Mouse (Mus musculus) MEL (cell line): ENCODE data around the gene Trpd52l3. TPM values are rescaled to one million over a fixed set of nuclear protein-coding genes. Genes with fewer than 3 reads are reported as not detected.

Source experiments
- DNase-seq: peaks from one replicate; pipeline ENCODE4 v3.0.0; 2011; ENCODE audit warnings: low read depth, low spot score
- H3K27ac ChIP-seq: 2 replicates; pipeline ENCODE4 v1.5.1; 2012; ENCODE audit warnings: low read depth, mild to moderate bottlenecking, control low read depth, low read length, moderate library complexity; ENCODE audit not compliant: control insufficient read depth
- H3K27me3 ChIP-seq, 2 experiments: fragments of 150-350 bp in 1 of 2; sonication (generic) in 1 of 2; 2 replicates each; pipeline ENCODE4 v1.6.1; 2012; ENCODE audit warnings: low read length in 2 of 2, mild to moderate bottlenecking in 2 of 2, improper control_type of control experiment in 1 of 2, moderate library complexity in 1 of 2; ENCODE audit not compliant: insufficient read depth in 2 of 2, control insufficient read depth in 1 of 2
- H3K36me3 ChIP-seq, 2 experiments: 2 replicates each; pipeline ENCODE4 v1.6.1; 2012 to 2014; ENCODE audit warnings: low read length in 2 of 2, improper control_type of control experiment in 1 of 2, inconsistent platforms in 1 of 2, mild to moderate bottlenecking in 1 of 2; ENCODE audit not compliant: insufficient read depth in 2 of 2, control insufficient read depth in 1 of 2
- H3K4me1 ChIP-seq, 2 experiments: fragments of 150-350 bp in 1 of 2; sonication (generic) in 1 of 2; 2 replicates each; pipeline ENCODE4 v1.6.1; 2012; ENCODE audit warnings: low read length in 2 of 2, improper control_type of control experiment in 1 of 2, mild to moderate bottlenecking in 1 of 2; ENCODE audit not compliant: insufficient read depth in 2 of 2, control insufficient read depth in 1 of 2
- H3K4me3 ChIP-seq, 2 experiments: fragments of 150-350 bp in 1 of 2; sonication (generic) in 1 of 2; 2 replicates each; pipeline ENCODE4 v1.5.1; 2012; ENCODE audit warnings: low read depth in 2 of 2, low read length in 2 of 2, mild to moderate bottlenecking in 2 of 2, moderate library complexity in 2 of 2, control low read depth in 1 of 2, improper control_type of control experiment in 1 of 2; ENCODE audit not compliant: control insufficient read depth in 1 of 2, insufficient read depth in 1 of 2
- H3K79me2 ChIP-seq: 2 replicates; pipeline ENCODE4 v1.6.1; 2012; ENCODE audit warnings: mild to moderate bottlenecking, low read length, moderate library complexity; ENCODE audit not compliant: control insufficient read depth, poor library complexity, insufficient read depth
- H3K9ac ChIP-seq: 2 replicates; pipeline ENCODE4 v1.6.1; 2012; ENCODE audit warnings: low read depth, mild to moderate bottlenecking, control low read depth, low read length, moderate library complexity; ENCODE audit not compliant: control insufficient read depth, poor library complexity, severe bottlenecking
- H3K9me3 ChIP-seq: fragments of 150-350 bp; sonication (generic); replicated peaks from 2 replicates; pipeline ENCODE4 v1.6.1; 2012; ENCODE audit warnings: mild to moderate bottlenecking, low read length, improper control_type of control experiment, moderate library complexity; ENCODE audit not compliant: insufficient read depth
- CHD1 ChIP-seq: IDR thresholded peaks from 2 replicates; pipeline ENCODE4 v1.6.1; 2012; ENCODE audit warnings: low read depth, mild to moderate bottlenecking, inconsistent platforms, low read length, improper control_type of control experiment
- CTCF ChIP-seq, 3 experiments: IDR thresholded peaks in 2 of 3; conservative IDR thresholded peaks in 1 of 3; 2 replicates each; pipeline ENCODE4 v1.5.1; 2011 to 2012; ENCODE audit warnings: low read length in 3 of 3, low read depth in 2 of 3, mild to moderate bottlenecking in 2 of 3, improper control_type of control experiment in 1 of 3, inconsistent platforms in 1 of 3, mixed read lengths in 1 of 3, moderate library complexity in 1 of 3; ENCODE audit not compliant: control insufficient read depth in 1 of 3, insufficient read depth in 1 of 3, poor library complexity in 1 of 3, severe bottlenecking in 1 of 3
- E2F4 ChIP-seq: IDR thresholded peaks from 2 replicates; pipeline ENCODE4 v1.6.1; 2011; ENCODE audit warnings: low read depth, low read length, improper control_type of control experiment, borderline replicate concordance
- EP300 ChIP-seq, 2 experiments: IDR thresholded peaks; 2 replicates each; pipeline ENCODE4 v1.6.1; 2011; ENCODE audit warnings: improper control_type of control experiment in 2 of 2, low read length in 2 of 2, low read depth in 1 of 2, mild to moderate bottlenecking in 1 of 2
- ETS1 ChIP-seq: IDR thresholded peaks from 2 replicates; pipeline ENCODE4 v1.6.1; 2012; ENCODE audit warnings: low read depth, mild to moderate bottlenecking, inconsistent platforms, low read length, improper control_type of control experiment, moderate library complexity
- GABPA ChIP-seq: IDR thresholded peaks from 2 replicates; pipeline ENCODE4 v1.6.1; 2012; ENCODE audit warnings: low read depth, mild to moderate bottlenecking, inconsistent platforms, low read length, improper control_type of control experiment, moderate library complexity
- JUND ChIP-seq: IDR thresholded peaks from 2 replicates; pipeline ENCODE4 v1.6.1; 2011; ENCODE audit warnings: low read depth, mild to moderate bottlenecking, improper control_type of control experiment, low read length
- KAT2A ChIP-seq: conservative IDR thresholded peaks from 2 replicates; pipeline ENCODE4 v1.6.1; 2012; ENCODE audit warnings: low read depth, low read length, improper control_type of control experiment, inconsistent platforms
- MAFK ChIP-seq: IDR thresholded peaks from 2 replicates; pipeline ENCODE4 v1.6.1; 2011; ENCODE audit warnings: low read depth, mild to moderate bottlenecking, low read length, improper control_type of control experiment, borderline replicate concordance
- MAX ChIP-seq: IDR thresholded peaks from 2 replicates; pipeline ENCODE4 v1.6.1; 2011; ENCODE audit warnings: low read length, improper control_type of control experiment
- MAZ ChIP-seq: IDR thresholded peaks from 2 replicates; pipeline ENCODE4 v1.6.1; 2012; ENCODE audit warnings: low read depth, mild to moderate bottlenecking, inconsistent platforms, low read length, improper control_type of control experiment
- MEF2A ChIP-seq: IDR thresholded peaks from 2 replicates; pipeline ENCODE4 v1.6.1; 2014; ENCODE audit warnings: low read depth, mild to moderate bottlenecking, inconsistent platforms, low read length, improper control_type of control experiment; ENCODE audit not compliant: poor library complexity, insufficient replicate concordance, severe bottlenecking; ENCODE audit errors: extremely low read depth
- MYB ChIP-seq: IDR thresholded peaks from 2 replicates; pipeline ENCODE4 v1.6.1; 2011; ENCODE audit warnings: mild to moderate bottlenecking, low read depth, low read length, improper control_type of control experiment
- NELFE ChIP-seq: IDR thresholded peaks from 2 replicates; pipeline ENCODE4 v1.6.1; 2011; ENCODE audit warnings: low read depth, low read length, improper control_type of control experiment
- NRF1 ChIP-seq: IDR thresholded peaks from 2 replicates; pipeline ENCODE4 v1.6.1; 2014; ENCODE audit warnings: low read depth, mild to moderate bottlenecking, inconsistent platforms, low read length, improper control_type of control experiment, moderate library complexity; ENCODE audit not compliant: poor library complexity, insufficient read depth, severe bottlenecking
- POLR2AphosphoS5 ChIP-seq: IDR thresholded peaks from 2 replicates; pipeline ENCODE4 v1.6.1; 2012; ENCODE audit warnings: low read depth, borderline replicate concordance, mild to moderate bottlenecking, inconsistent platforms, low read length, moderate library complexity, mixed read lengths
- RAD21 ChIP-seq: IDR thresholded peaks from 2 replicates; pipeline ENCODE4 v1.6.1; 2011; ENCODE audit warnings: mild to moderate bottlenecking, low read depth, low read length, improper control_type of control experiment
- RCOR1 ChIP-seq: IDR thresholded peaks from 2 replicates; pipeline ENCODE4 v1.6.1; 2012; ENCODE audit warnings: low read depth, mild to moderate bottlenecking, inconsistent platforms, low read length, improper control_type of control experiment
- TBP ChIP-seq: IDR thresholded peaks from 2 replicates; pipeline ENCODE4 v1.8.0; 2011; ENCODE audit warnings: low read depth, low read length, improper control_type of control experiment
- TCF12 ChIP-seq: IDR thresholded peaks from 2 replicates; pipeline ENCODE4 v1.6.1; 2014; ENCODE audit warnings: low read depth, mild to moderate bottlenecking, inconsistent platforms, low read length, improper control_type of control experiment, moderate library complexity
- UBTF ChIP-seq: IDR thresholded peaks from 2 replicates; pipeline ENCODE4 v1.6.1; 2012; ENCODE audit warnings: low read depth, mild to moderate bottlenecking, inconsistent platforms, low read length, improper control_type of control experiment, moderate library complexity, borderline replicate concordance; ENCODE audit not compliant: insufficient read depth
- USF1 ChIP-seq: IDR thresholded peaks from 2 replicates; pipeline ENCODE4 v1.6.1; 2014; ENCODE audit warnings: low read depth, mild to moderate bottlenecking, inconsistent platforms, low read length, improper control_type of control experiment, moderate library complexity
- USF2 ChIP-seq, 2 experiments: IDR thresholded peaks; 2 replicates each; pipeline ENCODE4 v1.6.1; 2011 to 2012; ENCODE audit warnings: improper control_type of control experiment in 2 of 2, low read length in 2 of 2, borderline replicate concordance in 1 of 2, inconsistent platforms in 1 of 2, low read depth in 1 of 2, mild to moderate bottlenecking in 1 of 2; ENCODE audit not compliant: insufficient read depth in 1 of 2
- ZC3H11A ChIP-seq: IDR thresholded peaks from 2 replicates; pipeline ENCODE4 v1.6.1; 2012; ENCODE audit warnings: low read depth, mild to moderate bottlenecking, inconsistent platforms, low read length, improper control_type of control experiment
- ZKSCAN1 ChIP-seq: IDR thresholded peaks from 2 replicates; pipeline ENCODE4 v1.6.1; 2012; ENCODE audit warnings: low read depth, mild to moderate bottlenecking, inconsistent platforms, low read length, improper control_type of control experiment, moderate library complexity
- ZMIZ1 ChIP-seq: IDR thresholded peaks from 2 replicates; pipeline ENCODE4 v1.6.1; 2012; ENCODE audit warnings: low read depth, mild to moderate bottlenecking, inconsistent platforms, low read length, improper control_type of control experiment, moderate library complexity
- polyA plus RNA-seq, 2 experiments: library from polyadenylated mRNA; stranded (reverse) in 1 of 2; unstranded in 1 of 2; fragments of >175 nt in 1 of 2; fragments of >200 nt in 1 of 2; gene quantifications; 2 replicates each; pipeline versions ENCODE4 v1.2.1 to v1.2.4; 2012; ENCODE audit warnings: low replicate concordance in 2 of 2, low read depth in 1 of 2; ENCODE audit not compliant: insufficient read length in 2 of 2, insufficient read depth in 1 of 2, missing spikeins in 1 of 2
- total RNA-seq: library from RNA; depleted of rRNA; stranded (reverse); fragments of 300-350 nt; gene quantifications from 2 replicates; pipeline ENCODE4 v1.2.3, GENCODE M21; 2012

Trpd52l3 gene
- total and polyA plus RNA-seq, 3 experiments: not detected

DNA sequence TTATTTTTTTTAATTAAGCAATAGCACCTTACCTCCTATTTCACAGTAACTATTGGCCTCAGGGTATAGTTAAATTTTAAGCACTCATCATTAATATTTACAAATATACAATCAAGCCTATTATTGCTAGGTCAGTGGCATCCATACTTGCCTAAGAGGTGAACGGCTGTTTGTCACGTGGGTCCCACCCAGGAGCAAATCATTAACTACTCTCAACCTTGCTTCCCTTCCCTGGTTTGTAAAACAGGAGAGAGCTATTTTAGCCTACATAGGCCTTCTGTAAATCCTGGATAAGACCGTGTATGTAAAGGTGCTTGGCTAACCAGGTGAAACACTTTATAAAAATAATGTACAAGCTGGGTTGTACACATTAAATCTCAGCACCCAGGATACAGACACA, 35.6 kb upstream of the Trpd52l3 start:
- H3K79me2 ChIP-seq: no peaks in the 10 kb centered on the region

GRCm38 (mm10) chr19:29973396-29973795, 30.2 kb upstream of the Trpd52l3 start:
- TF ChIP-seq RAD21 (no peak), KAT2A (no peak), GABPA (no peak), USF2 (IDR thresholded peaks at IDR 0.05; ENCODE audit: borderline replicate concordance in 1 of 2, insufficient read depth in 1 of 2, low read depth in 1 of 2, low read length in 2 of 2) (no peak), CHD1 (no peak), USF1 (no peak), MEF2A (no peak), NELFE (no peak), NRF1 (no peak), MAX (no peak), EP300 (IDR thresholded peaks at IDR 0.05; ENCODE audit: low read depth in 1 of 2, low read length in 2 of 2) (no peak), MAZ (no peak), JUND (no peak), ZC3H11A (no peak), CTCF (IDR thresholded peaks at IDR 0.05 in 2 of 3, conservative IDR thresholded peaks at IDR 0.05 in 1 of 3; ENCODE audit: control insufficient read depth in 1 of 3, insufficient read depth in 1 of 3, low read depth in 2 of 3, low read length in 3 of 3, poor library complexity in 1 of 3, severe bottlenecking in 1 of 3) (no peak), TCF12 (no peak), E2F4 (no peak), RCOR1 (no peak), UBTF (no peak)
- TF ChIP-seq, all 39 proteins: peak for 0
- no peaks in the 10 kb centered on the region for H3K4me1 ChIP-seq
- H3K27me3 ChIP-seq: peaks cover 0 to 8% of the 10 kb centered on the region in 2 experiments; a peak in 2 of 4 replicates
- H3K9me3 ChIP-seq: no peaks in the 10 kb centered on the region
- DNase-seq: no peak
- no peaks in the 10 kb centered on the region for H3K36me3 ChIP-seq
- H3K4me3 ChIP-seq: no peak overlapping the region
- no peak overlapping the region for H3K27ac ChIP-seq
- no peak overlapping the region for H3K9ac ChIP-seq
- no peaks in the 10 kb centered on the region for H3K79me2 ChIP-seq

More for the DNA sequence above, 35.6 kb upstream of the Trpd52l3 start:
- no peaks in the 10 kb centered on the region for H3K4me1 ChIP-seq
- no peaks in the 10 kb centered on the region for H3K9me3 ChIP-seq
- no peak overlapping the region for H3K9ac ChIP-seq
- no peak overlapping the region for H3K4me3 ChIP-seq
- H3K27ac ChIP-seq: no peak overlapping the region
- no peaks in the 10 kb centered on the region for H3K36me3 ChIP-seq
- no peak for TF ChIP-seq ZKSCAN1
- TF ChIP-seq MYB: no peak
- TF ChIP-seq ZC3H11A: no peak
- no peak for TF ChIP-seq TBP
- no peak for TF ChIP-seq JUND
- no peak for TF ChIP-seq RAD21
- TF ChIP-seq MAFK: no peak
- TF ChIP-seq MAZ: no peak
- no peak for TF ChIP-seq MEF2A
- no peak for TF ChIP-seq CHD1
- no peak for TF ChIP-seq E2F4
- TF ChIP-seq POLR2AphosphoS5: no peak
- TF ChIP-seq USF2 (IDR thresholded peaks at IDR 0.05; ENCODE audit: borderline replicate concordance in 1 of 2, insufficient read depth in 1 of 2, low read depth in 1 of 2, low read length in 2 of 2): no peak
- no peak for TF ChIP-seq ETS1
- TF ChIP-seq CTCF (IDR thresholded peaks at IDR 0.05 in 2 of 3, conservative IDR thresholded peaks at IDR 0.05 in 1 of 3; ENCODE audit: control insufficient read depth in 1 of 3, insufficient read depth in 1 of 3, low read depth in 2 of 3, low read length in 3 of 3, poor library complexity in 1 of 3, severe bottlenecking in 1 of 3): no peak
- no peak for TF ChIP-seq ZMIZ1
- TF ChIP-seq RCOR1: no peak
- DNase-seq: no peak
- H3K27me3 ChIP-seq: peaks cover 0 to 1% of the 10 kb centered on the region in 2 experiments; a peak in 1 of 4 replicates
